Mouse (Mus musculus): Measurements from ENCODE around the gene Nrde2. TPM values are rescaled to one million over a fixed set of nuclear protein-coding genes. Genes with fewer than 3 reads are reported as not detected.

Gene Nrde2
- polyA plus RNA-seq, 1 experiment = 7.6 TPM

DNA sequence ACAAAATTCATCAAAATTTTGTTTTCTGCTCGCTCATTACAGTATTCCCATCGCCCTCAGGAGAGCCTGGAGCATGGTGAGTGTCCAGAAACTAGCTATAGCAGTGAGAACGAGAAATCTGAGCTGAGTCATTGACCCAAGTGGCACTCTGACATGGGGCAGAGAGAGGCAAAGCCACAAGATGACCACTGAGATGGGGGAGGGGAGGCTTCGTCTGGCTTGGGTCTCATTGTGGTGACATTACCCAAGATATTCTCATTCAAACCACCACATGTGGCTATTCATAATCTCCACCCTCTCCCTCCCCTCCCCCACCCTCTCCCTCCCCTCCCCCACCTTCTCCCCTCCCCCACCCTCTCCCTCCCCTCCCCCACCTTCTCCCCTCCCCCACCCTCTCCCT lies 52.0 kb downstream of the Nrde2 start:
- no peak for TF ChIP-seq POLR2A (IDR thresholded peaks at IDR 0.05; ENCODE audit: low read depth, low read length)
- no peak for TF ChIP-seq CTCF (IDR thresholded peaks at IDR 0.05; ENCODE audit: extremely low read depth, insufficient read depth, insufficient read length, insufficient replicate concordance)
- no peak for DNase-seq (ENCODE audit: low read depth in 1 of 2, low spot score in 2 of 2)
- Histone ChIP-seq H3K4me1 (ENCODE audit: control insufficient read depth, insufficient read depth, insufficient read length) (peaks cover 7% of the 10 kb centered on the region; the same call in 1 of the 2 replicates), H3K27ac (ENCODE audit: insufficient read depth, low read length) (no peak overlapping the region), H3K36me3 (ENCODE audit: control insufficient read depth, insufficient read depth, low read length) (0 out of 2 replicates have a peak, but pooled peaks cover 1% of the 10 kb centered on the region), H3K4me3 (ENCODE audit: extremely low read depth, insufficient read depth, insufficient read length) (no peak overlapping the region), H3K27me3 (ENCODE audit: control insufficient read depth, insufficient read depth, low read length) (no peaks in the 10 kb centered on the region)
- 57% methylated on average over 4 of the region's 4 CpGs for WGBS

DNA sequence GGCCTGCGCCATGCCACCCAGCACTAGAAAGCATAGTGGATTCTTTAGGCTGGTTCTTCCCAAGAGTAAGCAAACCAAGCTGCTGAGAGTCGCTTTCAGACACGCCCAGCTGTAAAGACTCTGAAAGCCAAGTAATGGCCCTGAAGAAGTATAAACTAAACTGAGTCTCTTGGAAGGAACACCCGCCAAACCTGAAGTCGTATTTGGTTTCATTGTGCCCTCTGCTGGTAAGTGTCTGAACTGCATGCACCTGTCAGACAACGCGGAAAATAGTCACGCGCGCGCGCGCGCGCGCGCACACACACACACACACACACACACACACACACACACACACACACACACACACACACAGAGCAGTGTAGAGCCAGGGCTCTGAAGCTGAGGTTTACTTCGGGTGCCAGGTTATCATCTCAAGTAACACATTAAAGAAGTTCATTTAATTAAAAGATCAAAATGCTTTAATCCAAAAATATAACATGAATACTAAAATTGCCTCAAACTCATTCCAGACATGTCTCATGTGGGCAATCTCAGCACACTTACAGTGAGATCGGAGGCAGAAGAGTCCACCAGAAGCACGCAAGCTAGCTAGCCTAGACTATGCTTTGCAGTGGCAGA lies 53.1 kb downstream of the Nrde2 start:
- peak; percentile 73 to 76 for DNase-seq (ENCODE audit: low read depth in 1 of 2, low spot score in 2 of 2)
- no peaks in the 10 kb centered on the region for H3K27me3 ChIP-seq (ENCODE audit: control insufficient read depth, insufficient read depth, low read length)
- WGBS = 12% methylated on average over 20 of the region's 20 CpGs
- H3K27ac ChIP-seq (ENCODE audit: insufficient read depth, low read length) = no peak overlapping the region
- no peaks in the 10 kb centered on the region for H3K36me3 ChIP-seq (ENCODE audit: control insufficient read depth, insufficient read depth, low read length)
- no peak overlapping the region for H3K4me3 ChIP-seq (ENCODE audit: extremely low read depth, insufficient read depth, insufficient read length)
- peaks cover 5% of the 10 kb centered on the region; the same call in 1 of the 2 replicates for H3K4me1 ChIP-seq (ENCODE audit: control insufficient read depth, insufficient read depth, insufficient read length)
- peak; percentile 64; the same call in 1 of the 2 replicates for TF ChIP-seq CTCF (IDR thresholded peaks at IDR 0.05; ENCODE audit: extremely low read depth, insufficient read depth, insufficient read length, insufficient replicate concordance)
- TF ChIP-seq POLR2A (IDR thresholded peaks at IDR 0.05; ENCODE audit: low read depth, low read length) = no peak

DNA sequence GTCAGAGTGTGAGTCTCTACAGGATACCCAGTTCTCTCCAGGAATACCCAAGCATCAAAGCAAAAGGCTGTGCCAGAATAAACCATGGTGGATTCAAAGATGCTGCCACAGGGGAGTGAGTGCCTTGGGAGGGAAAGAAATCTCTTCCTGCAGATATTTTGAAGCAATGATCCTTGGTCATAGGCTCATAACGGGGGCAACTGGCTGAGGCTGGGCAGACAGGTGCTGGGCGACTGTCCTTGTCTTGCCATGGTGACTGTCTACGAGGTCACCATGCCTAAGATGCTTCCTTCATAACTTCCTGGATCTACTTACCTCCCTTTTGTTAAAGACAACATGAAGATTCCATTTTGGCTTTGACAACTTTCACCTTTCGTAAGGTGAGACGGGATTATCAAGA lies 54.9 kb downstream of the Nrde2 start:
- no peak for TF ChIP-seq POLR2A (IDR thresholded peaks at IDR 0.05; ENCODE audit: low read depth, low read length)
- TF ChIP-seq CTCF (IDR thresholded peaks at IDR 0.05; ENCODE audit: extremely low read depth, insufficient read depth, insufficient read length, insufficient replicate concordance) = no peak
- no peaks in the 10 kb centered on the region for H3K27me3 ChIP-seq (ENCODE audit: control insufficient read depth, insufficient read depth, low read length)
- no peak overlapping the region for H3K4me3 ChIP-seq (ENCODE audit: extremely low read depth, insufficient read depth, insufficient read length)

DNA sequence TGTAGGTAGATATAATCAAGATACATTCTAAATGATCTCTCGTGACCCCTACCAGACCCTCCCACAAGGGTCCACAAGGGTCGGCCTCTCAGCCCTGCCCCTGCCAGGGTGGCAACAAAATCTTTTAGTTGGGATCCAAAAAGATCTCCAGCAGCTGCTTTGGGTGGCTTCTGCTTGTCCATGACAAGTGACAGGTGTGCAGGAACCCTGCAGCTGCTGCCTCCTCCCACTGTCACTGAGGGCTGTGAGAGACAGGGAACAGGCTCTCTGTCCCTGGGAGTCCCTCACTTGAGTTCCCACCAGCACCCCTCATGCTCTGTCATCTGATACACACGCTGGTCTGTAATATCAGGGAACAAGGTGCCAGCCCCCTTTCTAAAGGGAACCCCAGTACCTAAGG lies 57.8 kb downstream of the Nrde2 start:
- no peak for DNase-seq (ENCODE audit: low read depth in 1 of 2, low spot score in 2 of 2)
- TF ChIP-seq CTCF (IDR thresholded peaks at IDR 0.05; ENCODE audit: extremely low read depth, insufficient read depth, insufficient read length, insufficient replicate concordance) = no peak
- TF ChIP-seq POLR2A (IDR thresholded peaks at IDR 0.05; ENCODE audit: low read depth, low read length) = no peak
- no peak overlapping the region for H3K27ac ChIP-seq (ENCODE audit: insufficient read depth, low read length)
- no peaks in the 10 kb centered on the region for H3K36me3 ChIP-seq (ENCODE audit: control insufficient read depth, insufficient read depth, low read length)
- no peak overlapping the region for H3K4me3 ChIP-seq (ENCODE audit: extremely low read depth, insufficient read depth, insufficient read length)
- no peaks in the 10 kb centered on the region for H3K4me1 ChIP-seq (ENCODE audit: control insufficient read depth, insufficient read depth, insufficient read length)
- no peaks in the 10 kb centered on the region for H3K27me3 ChIP-seq (ENCODE audit: control insufficient read depth, insufficient read depth, low read length)
- WGBS = 82% methylated on average over 3 of the region's 3 CpGs

More for the DNA sequence above, 54.9 kb downstream of the Nrde2 start:
- peaks cover 2% of the 10 kb centered on the region; the same call in 1 of the 2 replicates for H3K4me1 ChIP-seq (ENCODE audit: control insufficient read depth, insufficient read depth, insufficient read length)
- no peaks in the 10 kb centered on the region for H3K36me3 ChIP-seq (ENCODE audit: control insufficient read depth, insufficient read depth, low read length)
- no peak for DNase-seq (ENCODE audit: low read depth in 1 of 2, low spot score in 2 of 2)
- no peak overlapping the region for H3K27ac ChIP-seq (ENCODE audit: insufficient read depth, low read length)
- WGBS = 88% methylated on average over 5 of the region's 5 CpGs

DNA sequence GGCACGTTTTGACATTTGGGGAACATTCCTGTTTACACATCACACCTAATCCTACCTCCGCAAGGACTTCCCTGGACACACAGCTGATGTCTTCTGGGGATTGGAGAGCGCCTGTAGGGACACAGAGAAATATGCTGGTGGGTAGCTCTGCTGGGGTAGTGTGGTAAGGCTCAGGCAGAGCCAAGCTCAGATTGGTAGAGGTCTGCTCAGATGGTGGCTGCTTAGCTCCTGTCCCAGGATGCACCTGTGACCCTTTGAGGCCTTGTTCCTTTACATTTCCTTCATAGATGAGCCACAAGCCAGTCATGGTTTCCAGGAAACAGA lies 58.8 kb downstream of the Nrde2 start:
- Histone ChIP-seq H3K27ac (ENCODE audit: insufficient read depth, low read length) (no peak overlapping the region), H3K36me3 (ENCODE audit: control insufficient read depth, insufficient read depth, low read length) (no peaks in the 10 kb centered on the region), H3K27me3 (ENCODE audit: control insufficient read depth, insufficient read depth, low read length) (no peaks in the 10 kb centered on the region), H3K4me3 (ENCODE audit: extremely low read depth, insufficient read depth, insufficient read length) (no peak overlapping the region), H3K4me1 (ENCODE audit: control insufficient read depth, insufficient read depth, insufficient read length) (no peaks in the 10 kb centered on the region)
- WGBS = 79% methylated on average over 3 of the region's 3 CpGs
- DNase-seq (ENCODE audit: low read depth in 1 of 2, low spot score in 2 of 2) = no peak
- TF ChIP-seq CTCF (IDR thresholded peaks at IDR 0.05; ENCODE audit: extremely low read depth, insufficient read depth, insufficient read length, insufficient replicate concordance) (no peak), POLR2A (IDR thresholded peaks at IDR 0.05; ENCODE audit: low read depth, low read length) (no peak)

DNA sequence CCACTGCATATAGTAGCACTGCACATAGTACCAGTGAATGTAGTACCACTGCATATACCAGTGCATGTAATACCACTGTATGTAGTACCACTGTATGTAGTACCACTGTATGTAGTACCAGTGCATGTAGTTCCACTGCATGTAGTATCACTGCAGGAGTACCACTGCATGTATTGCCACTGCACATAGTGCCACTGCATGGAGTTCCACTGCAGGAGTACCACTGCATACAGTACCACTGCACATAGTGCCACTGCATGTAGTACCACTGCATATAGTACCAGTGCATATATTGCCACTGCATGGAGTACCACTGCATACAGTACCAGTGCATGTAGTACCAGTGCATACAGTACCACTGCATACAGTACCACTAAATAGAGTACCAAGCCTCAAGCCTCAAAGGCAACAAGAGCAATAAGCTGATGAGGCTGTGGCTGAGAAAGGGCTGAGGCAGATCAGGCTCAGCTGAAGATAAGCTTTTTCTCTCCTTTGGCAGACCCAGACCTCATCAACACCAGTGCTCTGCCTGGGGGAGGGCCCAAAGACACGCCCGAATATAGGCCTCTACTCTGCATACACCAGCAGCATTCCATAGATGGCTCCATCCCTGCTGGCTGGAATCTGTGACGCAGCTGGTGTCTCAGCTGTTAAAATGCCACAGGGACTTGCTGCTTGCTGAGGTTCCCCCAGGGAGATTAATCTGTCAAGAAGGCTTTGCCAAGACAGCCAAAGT lies 59.3 kb downstream of the Nrde2 start:
- H3K4me3 ChIP-seq (ENCODE audit: extremely low read depth, insufficient read depth, insufficient read length) = no peak overlapping the region
- no peak overlapping the region for H3K27ac ChIP-seq (ENCODE audit: insufficient read depth, low read length)
- WGBS = 85% methylated on average over 3 of the region's 3 CpGs
- no peaks in the 10 kb centered on the region for H3K27me3 ChIP-seq (ENCODE audit: control insufficient read depth, insufficient read depth, low read length)
- H3K4me1 ChIP-seq (ENCODE audit: control insufficient read depth, insufficient read depth, insufficient read length) = no peaks in the 10 kb centered on the region
- H3K36me3 ChIP-seq (ENCODE audit: control insufficient read depth, insufficient read depth, low read length) = no peaks in the 10 kb centered on the region
- TF ChIP-seq CTCF (IDR thresholded peaks at IDR 0.05; ENCODE audit: extremely low read depth, insufficient read depth, insufficient read length, insufficient replicate concordance) (no peak), POLR2A (IDR thresholded peaks at IDR 0.05; ENCODE audit: low read depth, low read length) (no peak)
- DNase-seq (ENCODE audit: low read depth in 1 of 2, low spot score in 2 of 2) = no peak

DNA sequence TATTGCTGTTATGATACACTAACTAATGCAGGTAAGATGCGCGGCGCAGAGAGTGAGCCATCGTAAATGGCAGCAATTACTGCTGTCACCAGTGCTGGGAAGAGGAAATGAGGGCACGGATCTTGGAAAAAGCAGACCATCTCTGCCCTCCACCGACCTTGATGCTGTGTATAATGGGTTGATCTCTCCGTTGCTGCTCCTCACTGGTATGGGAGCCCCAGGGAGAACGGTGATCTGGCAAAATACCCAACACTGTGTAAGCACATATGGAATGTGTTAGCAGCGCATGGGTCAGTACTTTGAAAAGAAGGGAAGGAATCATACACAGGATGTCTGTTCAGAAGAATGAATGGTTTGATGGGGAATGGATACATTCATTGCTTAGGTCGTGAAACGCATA lies 66.4 kb downstream of the Nrde2 start:
- no peaks in the 10 kb centered on the region for H3K36me3 ChIP-seq (ENCODE audit: control insufficient read depth, insufficient read depth, low read length)
- no peak overlapping the region for H3K4me3 ChIP-seq (ENCODE audit: extremely low read depth, insufficient read depth, insufficient read length)
- no peak for DNase-seq (ENCODE audit: low read depth in 1 of 2, low spot score in 2 of 2)
- peaks cover 8% of the 10 kb centered on the region; the same call in 1 of the 2 replicates for H3K4me1 ChIP-seq (ENCODE audit: control insufficient read depth, insufficient read depth, insufficient read length)
- H3K27ac ChIP-seq (ENCODE audit: insufficient read depth, low read length) = no peak overlapping the region
- WGBS = 87% methylated on average over 11 of the region's 11 CpGs
- H3K27me3 ChIP-seq (ENCODE audit: control insufficient read depth, insufficient read depth, low read length) = no peaks in the 10 kb centered on the region
- TF ChIP-seq POLR2A (IDR thresholded peaks at IDR 0.05; ENCODE audit: low read depth, low read length) (no peak), CTCF (IDR thresholded peaks at IDR 0.05; ENCODE audit: extremely low read depth, insufficient read depth, insufficient read length, insufficient replicate concordance) (no peak)
